Mouse (Mus musculus) gastrocnemius, postnatal 36 days (tissue): ENCODE results near the gene D6Wsu163e. TPM values are rescaled to one million over a fixed set of nuclear protein-coding genes. Genes with fewer than 3 reads are reported as not detected.

Experiments used
- DNase-seq, 2 experiments: peaks; one replicate each; pipeline ENCODE4 v3.0.0; 2022
- intact Hi-C: fragments of 180-260 bp; cut with DNase I; formaldehyde crosslinking; loops from one replicate; pipeline ENCODE4 v1.15.1; 2025
- total RNA-seq, 2 experiments: library from RNA; stranded (reverse); gene quantifications; 2 replicates each; pipeline ENCODE4 v1.2.3; 2021

D6Wsu163e gene
- total RNA-seq, 2 experiments from 2014 or later: 6.3 to 8.4 TPM

- DNase-seq: no peak
- intact Hi-C loops: no loop called here
Observed at GRCm38 (mm10) chr6:126995494-126995893, 55.7 kb downstream of the D6Wsu163e start.

GRCm38 (mm10) chr6:126996399-126996798 is 56.6 kb downstream of the D6Wsu163e start:
- no peak for DNase-seq
- intact Hi-C loops: no loop called here

- no peak for DNase-seq
Observed at GRCm38 (mm10) chr6:127005646-127006045, 65.9 kb downstream of the D6Wsu163e start.

GRCm38 (mm10) chr6:127006551-127006950 is 66.8 kb downstream of the D6Wsu163e start:
- no peak for DNase-seq
- intact Hi-C loops: no loop called here

More at GRCm38 (mm10) chr6:127005646-127006045, 65.9 kb downstream of the D6Wsu163e start:
- intact Hi-C loops: no loop called here

GRCm38 (mm10) chr6:127010021-127010420 is 70.3 kb downstream of the D6Wsu163e start:
- no peak for DNase-seq
- intact Hi-C loops: no loop called here

- no peak for DNase-seq
- intact Hi-C loops: no loop called here
Observed at GRCm38 (mm10) chr6:127011947-127012535, 72.3 kb downstream of the D6Wsu163e start.

- intact Hi-C loops: loop anchor here (5.0 kb wide), 1 partner anchor 48 kb away; no protein-coding TSS in a partner anchor
- DNase-seq: peak; percentile 31 to 55
Observed at GRCm38 (mm10) chr6:127014906-127015770, 75.4 kb downstream of the D6Wsu163e start, which contains the start of gene Fgf6. Gene Fgf6, plus strand, starts transcription at chr6:127015586.

GRCm38 (mm10) chr6:127019254-127019653 is 79.5 kb downstream of the D6Wsu163e start:
- intact Hi-C loops: loop anchor here (5.0 kb wide), 1 partner anchor 52 kb away; no protein-coding TSS in a partner anchor

GRCm38 (mm10) chr6:127020431-127020830 is 80.7 kb downstream of the D6Wsu163e start:
- DNase-seq: no peak
- intact Hi-C loops: no loop called here

More at GRCm38 (mm10) chr6:127019254-127019653, 79.5 kb downstream of the D6Wsu163e start:
- no peak for DNase-seq

GRCm38 (mm10) chr6:127024836-127025235 is 85.1 kb downstream of the D6Wsu163e start:
- intact Hi-C loops: no loop called here
- peak in 1 of 2 experiments; percentile 45 for DNase-seq

Other genes starting within 250 kb of the D6Wsu163e start
- under 1 TPM; 0.22 to 0.41 TPM for gene Kcna6, start 199.3 kb upstream of the D6Wsu163e start, total RNA-seq
- gene Ndufa9, start 90.8 kb upstream of the D6Wsu163e start, total RNA-seq: 100 to 1,000 TPM; 320 to 335 TPM
- gene Akap3, start 86.9 kb upstream of the D6Wsu163e start, total RNA-seq: not detected
- gene Dyrk4, start 18.1 kb upstream of the D6Wsu163e start, total RNA-seq: not detected
- under 1 TPM; 0.47 to 0.64 TPM for gene Rad51ap1, start 375 bp upstream of the D6Wsu163e start, total RNA-seq
- 1 to 10 TPM; 5.0 to 9.3 TPM for gene Fgf6, start 75.6 kb downstream of the D6Wsu163e start, total RNA-seq
- not detected for gene Fgf23, start 132.9 kb downstream of the D6Wsu163e start, total RNA-seq
- gene Tigar, start 169.6 kb downstream of the D6Wsu163e start, total RNA-seq: 10 to 100 TPM; 80.9 to 85.1 TPM
- gene Ccnd2, start 212.2 kb downstream of the D6Wsu163e start, total RNA-seq: 10 to 100 TPM; 15.0 to 16.6 TPM